Mouse (Mus musculus): ENCODE data around the gene Pip4k2c.
A peak's percentile ranks its signal among the peaks of the same experiment; 100 is the strongest.

The Pip4k2c gene

GRCm38 (mm10) chr10:127189116-127189650, 22.2 kb downstream of the Pip4k2c start:
- DNase-seq (ENCODE audit: low read depth, low spot score): no peak

- DNase-seq (ENCODE audit: low read depth, low spot score): peak; percentile 69
These were observed 22.8 kb downstream of the Pip4k2c start for GRCm38 (mm10) chr10:127188465-127189115.

GRCm38 (mm10) chr10:127188079-127188453, 23.3 kb downstream of the Pip4k2c start:
- no peak for DNase-seq (ENCODE audit: low read depth, low spot score)

- DNase-seq (ENCODE audit: low read depth, low spot score): no peak
These were observed 23.9 kb downstream of the Pip4k2c start for GRCm38 (mm10) chr10:127187371-127188078.

GRCm38 (mm10) chr10:127186451-127186850, 24.9 kb downstream of the Pip4k2c start:
- DNase-seq (ENCODE audit: low read depth, low spot score): no peak

- no peak for DNase-seq (ENCODE audit: low read depth, low spot score)
These were observed 25.9 kb downstream of the Pip4k2c start for GRCm38 (mm10) chr10:127185506-127185905.

GRCm38 (mm10) chr10:127185101-127185500, 26.3 kb downstream of the Pip4k2c start:
- DNase-seq (ENCODE audit: low read depth, low spot score): no peak

GRCm38 (mm10) chr10:127183759-127184158, 27.6 kb downstream of the Pip4k2c start:
- peak; percentile 66 for DNase-seq (ENCODE audit: low read depth, low spot score)

- DNase-seq (ENCODE audit: low read depth, low spot score): no peak
These were observed 28.8 kb downstream of the Pip4k2c start for GRCm38 (mm10) chr10:127182624-127183023.

- no peak for DNase-seq (ENCODE audit: low read depth, low spot score)
These were observed 29.8 kb downstream of the Pip4k2c start for GRCm38 (mm10) chr10:127181566-127181965.

- DNase-seq (ENCODE audit: low read depth, low spot score): no peak
These were observed 30.7 kb downstream of the Pip4k2c start for GRCm38 (mm10) chr10:127180695-127181047.

- DNase-seq (ENCODE audit: low read depth, low spot score): no peak
These were observed 31.3 kb downstream of the Pip4k2c start, which contains the start of gene Slc26a10 for GRCm38 (mm10) chr10:127179871-127180694. Slc26a10 (minus strand) TSS chr10:127180645.

- DNase-seq (ENCODE audit: low read depth, low spot score): no peak
These were observed 32.9 kb downstream of the Pip4k2c start for GRCm38 (mm10) chr10:127178286-127179027.

- DNase-seq (ENCODE audit: low read depth, low spot score): peak; percentile 71
These were observed 33.7 kb downstream of the Pip4k2c start for GRCm38 (mm10) chr10:127177719-127178118.

- DNase-seq (ENCODE audit: low read depth, low spot score): no peak
These were observed 34.1 kb downstream of the Pip4k2c start for GRCm38 (mm10) chr10:127177235-127177634.

- no peak for DNase-seq (ENCODE audit: low read depth, low spot score)
These were observed 34.6 kb downstream of the Pip4k2c start for GRCm38 (mm10) chr10:127176756-127177155.

GRCm38 (mm10) chr10:127176228-127176627, 35.2 kb downstream of the Pip4k2c start:
- no peak for DNase-seq (ENCODE audit: low read depth, low spot score)

- no peak for DNase-seq (ENCODE audit: low read depth, low spot score)
These were observed 37.2 kb downstream of the Pip4k2c start for GRCm38 (mm10) chr10:127174170-127174569.

GRCm38 (mm10) chr10:127173148-127174065, 38.0 kb downstream of the Pip4k2c start:
- no peak for DNase-seq (ENCODE audit: low read depth, low spot score)

- no peak for DNase-seq (ENCODE audit: low read depth, low spot score)
These were observed 39.7 kb downstream of the Pip4k2c start for GRCm38 (mm10) chr10:127171631-127172200.

All from WW6 (cell line).